Comparison of ENCODE assay signal across 8 mouse cellular contexts in genomic region chr19:44545321-44546041, GRCm38 (mm10). TPM values are rescaled to one million over a fixed set of nuclear protein-coding genes. Genes with fewer than 3 reads are reported as not detected.
DNase-seq lines count a peak whose midpoint lies in the region; ATAC-seq and TF ChIP-seq lines count a peak whose summit lies in the region.

Gene Sec31b, minus strand, starts transcription at chr19:44545864.

- no peak within 1 kb of the TSS for H3K27ac ChIP-seq in embryonic facial prominence, embryonic 13.5 days
- no peak within 1 kb of the TSS for H3K27ac ChIP-seq in heart, embryonic 14.5 days (replicated peaks in 1 of 2; ENCODE audit: control insufficient read depth in 1 of 2, insufficient read depth in 1 of 2, low read depth in 2 of 2, low read length in 2 of 2)
- no peak within 1 kb of the TSS for H3K27ac ChIP-seq in kidney, postnatal 0 days

- H3K4me2 ChIP-seq in embryonic facial prominence, embryonic 13.5 days, result peak within 1 kb of the TSS; percentile 79
- H3K4me2 ChIP-seq in heart, embryonic 14.5 days (ENCODE audit: low read length), result peak within 1 kb of the TSS; percentile 81
- peak within 1 kb of the TSS; percentile 96 for H3K4me2 ChIP-seq in kidney, postnatal 0 days (ENCODE audit: low read length)

- peaks cover 27% of the 10 kb centered on the region for H3K36me3 ChIP-seq in embryonic facial prominence, embryonic 13.5 days
- H3K36me3 ChIP-seq in heart, embryonic 14.5 days (ENCODE audit: control insufficient read depth, insufficient read depth, low read length), result peaks cover 26% of the 10 kb centered on the region
- H3K36me3 ChIP-seq in kidney, postnatal 0 days (ENCODE audit: insufficient read depth, low read length), result peaks cover 17% of the 10 kb centered on the region

- ATAC-seq in embryonic facial prominence, embryonic 13.5 days (ENCODE audit: insufficient number of reproducible peaks, insufficient read depth, low FRiP score, low TSS enrichment, low read depth), result no peak
- peak; percentile 49 for ATAC-seq in heart, embryonic 14.5 days (ENCODE audit: insufficient number of reproducible peaks, insufficient read depth, low FRiP score, low read depth)
- ATAC-seq in kidney, postnatal 0 days (replicated peaks; ENCODE audit: low FRiP score, low read depth), result peak; percentile 75

- H3K9me3 ChIP-seq in embryonic facial prominence, embryonic 13.5 days, result peaks cover 7% of the 10 kb centered on the region; the same call in 1 of the 2 replicates
- 0 out of 2 replicates have a peak, but pooled peaks cover 4% of the 10 kb centered on the region for H3K9me3 ChIP-seq in heart, embryonic 14.5 days (ENCODE audit: control insufficient read depth, low read length)
- no peaks in the 10 kb centered on the region; the same call in 1 of the 2 replicates for H3K9me3 ChIP-seq in kidney, postnatal 0 days (replicated peaks; ENCODE audit: low read length)

- DNase-seq in urinary bladder, adult 18-20 months (ENCODE audit: low spot score in 2 of 2), result peak; percentile 10 to 29
- no peak for DNase-seq in urinary bladder, postnatal 10 days (ENCODE audit: low spot score)
- DNase-seq in kidney, postnatal 0 days (ENCODE audit: low spot score), result peak; percentile 15
- DNase-seq in lung, postnatal 36 days, result peak; percentile 23
- DNase-seq in skeletal muscle tissue, adult 2 months (ENCODE audit: low read depth, low spot score), result peak; percentile 54
- no peak for DNase-seq in layer of hippocampus, adult 18-20 months (ENCODE audit: low spot score in 2 of 2)

- H3K9ac ChIP-seq in embryonic facial prominence, embryonic 13.5 days, result peak within 1 kb of the TSS; percentile 68
- peak within 1 kb of the TSS; percentile 76 for H3K9ac ChIP-seq in heart, embryonic 14.5 days (ENCODE audit: low read length)
- H3K9ac ChIP-seq in kidney, postnatal 0 days (ENCODE audit: low read depth, low read length), result peak within 1 kb of the TSS; percentile 59

- peaks cover 7% of the 10 kb centered on the region for H3K4me1 ChIP-seq in embryonic facial prominence, embryonic 13.5 days
- H3K4me1 ChIP-seq in heart, embryonic 14.5 days (ENCODE audit: control insufficient read depth in 2 of 2, insufficient read depth in 2 of 2, low read length in 2 of 2), result no peaks in the 10 kb centered on the region
- 0 out of 2 replicates have a peak, but pooled peaks cover 4% of the 10 kb centered on the region for H3K4me1 ChIP-seq in kidney, postnatal 0 days (replicated peaks; ENCODE audit: insufficient read depth, low read length)

- peaks cover 37% of the 10 kb centered on the region for H3K27me3 ChIP-seq in embryonic facial prominence, embryonic 13.5 days
- H3K27me3 ChIP-seq in heart, embryonic 14.5 days (ENCODE audit: control insufficient read depth, insufficient read depth, low read length), result no peaks in the 10 kb centered on the region
- no peaks in the 10 kb centered on the region for H3K27me3 ChIP-seq in kidney, postnatal 0 days (ENCODE audit: insufficient read depth, low read length)

- WGBS in embryonic facial prominence, embryonic 13.5 days, result 3% methylated on average over 46 of the region's 47 CpGs
- WGBS in heart, embryonic 14.5 days, result under 1% methylated on average over 47 of the region's 47 CpGs
- 1% methylated on average over 47 of the region's 47 CpGs for WGBS in kidney, postnatal 0 days

- TF ChIP-seq CTCF in kidney, postnatal 0 days (IDR thresholded peaks at IDR 0.05; ENCODE audit: low read depth), result no peak

- peak within 1 kb of the TSS; percentile 45 for H3K4me3 ChIP-seq in embryonic facial prominence, embryonic 13.5 days
- H3K4me3 ChIP-seq in heart, embryonic 14.5 days (ENCODE audit: control insufficient read depth in 1 of 2, insufficient read depth in 1 of 2, low read depth in 1 of 2, low read length in 2 of 2), result peak within 1 kb of the TSS; percentile 53 to 60
- peak within 1 kb of the TSS; percentile 54 for H3K4me3 ChIP-seq in kidney, postnatal 0 days (replicated peaks; ENCODE audit: low read depth, low read length)

RNA-seq across cellular contexts. Expression of gene Sec31b, which starts in this region (rescaled TPM):
- 0.29 and 0.49 TPM in 2 replicates for polyA plus RNA-seq in embryonic facial prominence, embryonic 13.5 days (2015; fragmentation: Nextera tagmentation; extraction: Ambion mirVana)
- polyA plus RNA-seq in heart, embryonic 14.5 days (2014; fragmentation: Nextera tagmentation; extraction: Ambion mirVana), result 1.1 and 1.6 TPM in 2 replicates
- 1.0 and 1.2 TPM in 2 replicates for polyA plus RNA-seq in kidney, postnatal 0 days (2015; fragmentation: Nextera tagmentation; extraction: Ambion mirVana)
- total RNA-seq in layer of hippocampus, adult 18-20 months (2021), result under 1 TPM; 0.27 to 0.28 TPM

Comparison
In these comparisons a context has a peak if more than half of its experiments do, and no peak if none do; other contexts are left out.
1. DNase-seq: peak in urinary bladder, adult 18-20 months (2 of 2), kidney, postnatal 0 days (single experiment), lung, postnatal 36 days (single experiment) and skeletal muscle tissue, adult 2 months (single experiment); none in urinary bladder, postnatal 10 days (single experiment) and layer of hippocampus, adult 18-20 months (0 of 2).
2. Peak in every context shown above with its lines, with median percentiles within 50 percentile points of each other: H3K4me2 ChIP-seq, H3K4me3 ChIP-seq and H3K9ac ChIP-seq.